Mouse (Mus musculus) heart, adult 2 months (tissue): Measurements from ENCODE around the gene Sema4g. TPM values are rescaled to one million over a fixed set of nuclear protein-coding genes. Genes with fewer than 3 reads are reported as not detected.

Experiments used
- DNase-seq, 2 experiments: peaks; one replicate each; pipeline ENCODE4 v3.0.0; 2021
- H3K27ac ChIP-seq: fragments of 200-600 bp; 2 replicates; pipeline ENCODE4 v1.8.1; 2022
- H3K27me3 ChIP-seq: fragments of 200-500 bp; 2 replicates; pipeline ENCODE4 v1.6.1; 2012; ENCODE audit warnings: mild to moderate bottlenecking, low read length, inconsistent platforms, mixed read lengths; ENCODE audit not compliant: control insufficient read depth, insufficient read depth
- H3K36me3 ChIP-seq: fragments of 200-500 bp; 2 replicates; pipeline ENCODE4 v1.6.1; 2012; ENCODE audit warnings: low read length, inconsistent platforms; ENCODE audit not compliant: control insufficient read depth, insufficient read depth
- H3K4me1 ChIP-seq: fragments of 200-500 bp; 2 replicates; pipeline ENCODE4 v1.6.1; 2011; ENCODE audit warnings: low read length; ENCODE audit not compliant: control insufficient read depth, insufficient read depth
- H3K4me3 ChIP-seq: fragments of 200-600 bp; 2 replicates; pipeline ENCODE4 v1.8.1; 2022
- H3K79me2 ChIP-seq: fragments of 200-500 bp; replicated peaks from 2 replicates; pipeline ENCODE4 v1.6.1; 2012; ENCODE audit warnings: mild to moderate bottlenecking, inconsistent platforms, low read length, moderate library complexity, mixed read lengths; ENCODE audit not compliant: control insufficient read depth, insufficient read depth
- H3K9ac ChIP-seq: fragments of 200-500 bp; 2 replicates; pipeline ENCODE4 v1.6.1; 2012; ENCODE audit warnings: low read depth, mild to moderate bottlenecking, control low read depth, inconsistent platforms, low read length, mixed read lengths
- CTCF ChIP-seq: fragments of 200-600 bp; IDR thresholded peaks from 2 replicates; pipeline ENCODE4 v1.8.1; 2022; ENCODE audit warnings: antibody characterized with exemption, mild to moderate bottlenecking, moderate library complexity
- EP300 ChIP-seq: fragments of 200-500 bp; IDR thresholded peaks from 2 replicates; pipeline ENCODE4 v1.6.1; 2011; ENCODE audit warnings: low read depth, low read length, control low read depth; ENCODE audit not compliant: insufficient read depth
- POLR2A ChIP-seq: fragments of 200-500 bp; IDR thresholded peaks from 2 replicates; pipeline ENCODE4 v1.6.1; 2011; ENCODE audit warnings: mild to moderate bottlenecking, low read depth, low read length, control low read depth; ENCODE audit not compliant: insufficient read depth
- WGBS: fragments of 180-500 bp; shearing (Covaris S2); methylation state at CpG from one replicate; pipeline ENCODE4 v1.1.7; 2018; 5-methylcytosine and 5-hydroxymethylcytosine counted together
- intact Hi-C: fragments of 180-260 bp; cut with DNase I; formaldehyde crosslinking; loops from one replicate; pipeline ENCODE4 v1.15.1; 2025
- polyA plus RNA-seq: library from polyadenylated mRNA; depleted of rRNA; stranded (reverse); fragments of >200 nt; gene quantifications from 2 replicates; pipeline ENCODE4 v1.2.3, GENCODE M21; 2012
- total RNA-seq, 2 experiments: library from RNA; stranded (reverse); gene quantifications; 2 replicates each; pipeline ENCODE4 v1.2.3; 2021

The Sema4g gene
- total and polyA plus RNA-seq, 3 experiments, result 0.32 to 0.94 (median 0.37) TPM

GRCm38 (mm10) chr19:44980787-44981186 is 8.1 kb upstream of the Sema4g start:
- DNase-seq, result no peak
- Histone ChIP-seq H3K4me1 (peaks cover 1% of the 10 kb centered on the region; the same call in 1 of the 2 replicates), H3K9ac (no peak overlapping the region), H3K27me3 (no peaks in the 10 kb centered on the region), H3K79me2 (no peaks in the 10 kb centered on the region), H3K36me3 (no peaks in the 10 kb centered on the region), H3K4me3 (no peak overlapping the region), H3K27ac (no peak overlapping the region)
- intact Hi-C loops, result no loop called here
- TF ChIP-seq EP300, result no peak
- no peak for TF ChIP-seq CTCF
- TF ChIP-seq POLR2A, result no peak
- 80% methylated on average over 2 of the region's 2 CpGs for WGBS

- Histone ChIP-seq H3K27me3 (no peaks in the 10 kb centered on the region), H3K79me2 (no peaks in the 10 kb centered on the region), H3K9ac (no peak overlapping the region), H3K4me3 (no peak overlapping the region), H3K36me3 (no peaks in the 10 kb centered on the region), H3K4me1 (peaks cover 1% of the 10 kb centered on the region; the same call in 1 of the 2 replicates), H3K27ac (no peak overlapping the region)
- intact Hi-C loops, result no loop called here
- TF ChIP-seq EP300 (no peak), CTCF (no peak), POLR2A (no peak)
- DNase-seq, result no peak
- WGBS, result 44% methylated on average over 7 of the region's 7 CpGs
Observed at GRCm38 (mm10) chr19:44982477-44983115, 6.3 kb upstream of the Sema4g start.

- intact Hi-C loops, result no loop called here
- H3K79me2 ChIP-seq, result no peaks in the 10 kb centered on the region
- H3K4me1 ChIP-seq, result peaks cover 1% of the 10 kb centered on the region; the same call in 1 of the 2 replicates
- no peak overlapping the region for H3K27ac ChIP-seq
- H3K27me3 ChIP-seq, result no peaks in the 10 kb centered on the region
- DNase-seq, result no peak
- H3K4me3 ChIP-seq, result no peak overlapping the region
- TF ChIP-seq EP300 (no peak), CTCF (no peak), POLR2A (no peak)
- no peak overlapping the region for H3K9ac ChIP-seq
- H3K36me3 ChIP-seq, result no peaks in the 10 kb centered on the region
- 88% methylated on average over 6 of the region's 6 CpGs for WGBS
Observed at GRCm38 (mm10) chr19:44983366-44983765, 5.5 kb upstream of the Sema4g start.

GRCm38 (mm10) chr19:44984420-44984819 is 4.5 kb upstream of the Sema4g start:
- Histone ChIP-seq H3K36me3 (no peaks in the 10 kb centered on the region), H3K27me3 (peaks cover 3% of the 10 kb centered on the region; the same call in 1 of the 2 replicates), H3K4me1 (peaks cover 5% of the 10 kb centered on the region; the same call in 1 of the 2 replicates), H3K4me3 (no peak overlapping the region), H3K79me2 (no peaks in the 10 kb centered on the region), H3K27ac (no peak overlapping the region), H3K9ac (no peak overlapping the region)
- WGBS, result 94% methylated on average over 4 of the region's 4 CpGs
- TF ChIP-seq POLR2A, result no peak
- no peak for TF ChIP-seq CTCF
- no peak for TF ChIP-seq EP300
- intact Hi-C loops, result no loop called here
- no peak for DNase-seq

- Histone ChIP-seq H3K4me3 (no peak overlapping the region), H3K27ac (no peak overlapping the region), H3K79me2 (no peaks in the 10 kb centered on the region), H3K36me3 (no peaks in the 10 kb centered on the region), H3K9ac (no peak overlapping the region), H3K27me3 (peaks cover 3% of the 10 kb centered on the region; the same call in 1 of the 2 replicates), H3K4me1 (peaks cover 5% of the 10 kb centered on the region; the same call in 1 of the 2 replicates)
- intact Hi-C loops, result no loop called here
- 30% methylated on average over 5 of the region's 5 CpGs for WGBS
- DNase-seq, result no peak
- TF ChIP-seq EP300 (no peak), CTCF (no peak), POLR2A (no peak)
Observed at GRCm38 (mm10) chr19:44985159-44985988, 3.5 kb upstream of the Sema4g start.

- no peak for DNase-seq
- Histone ChIP-seq H3K27me3 (peaks cover 3% of the 10 kb centered on the region; the same call in 1 of the 2 replicates), H3K36me3 (no peaks in the 10 kb centered on the region), H3K79me2 (no peaks in the 10 kb centered on the region), H3K27ac (no peak overlapping the region), H3K9ac (no peak overlapping the region), H3K4me3 (no peak overlapping the region), H3K4me1 (peaks cover 5% of the 10 kb centered on the region; the same call in 1 of the 2 replicates)
- no peak for TF ChIP-seq EP300
- no peak for TF ChIP-seq CTCF
- no peak for TF ChIP-seq POLR2A
- WGBS, result 78% methylated on average over 6 of the region's 6 CpGs
- intact Hi-C loops, result no loop called here
Observed at GRCm38 (mm10) chr19:44987004-44987403, 1.9 kb upstream of the Sema4g start.
